Mouse (Mus musculus) testis, adult 2 months (tissue): ENCODE data around the gene Plcb1.

Experiments
- CTCF ChIP-seq: fragments of 200-500 bp; IDR thresholded peaks from 2 replicates; pipeline ENCODE4 v1.5.1; 2012; ENCODE audit warnings: low read depth, mild to moderate bottlenecking, inconsistent platforms, low read length, moderate library complexity; ENCODE audit not compliant: control insufficient read depth, insufficient read depth, insufficient replicate concordance
- POLR2A ChIP-seq: fragments of 200-500 bp; IDR thresholded peaks from 2 replicates; pipeline ENCODE4 v1.6.1; 2012; ENCODE audit warnings: low read depth, mild to moderate bottlenecking, inconsistent platforms, low read length, moderate library complexity; ENCODE audit not compliant: control insufficient read depth

DNA sequence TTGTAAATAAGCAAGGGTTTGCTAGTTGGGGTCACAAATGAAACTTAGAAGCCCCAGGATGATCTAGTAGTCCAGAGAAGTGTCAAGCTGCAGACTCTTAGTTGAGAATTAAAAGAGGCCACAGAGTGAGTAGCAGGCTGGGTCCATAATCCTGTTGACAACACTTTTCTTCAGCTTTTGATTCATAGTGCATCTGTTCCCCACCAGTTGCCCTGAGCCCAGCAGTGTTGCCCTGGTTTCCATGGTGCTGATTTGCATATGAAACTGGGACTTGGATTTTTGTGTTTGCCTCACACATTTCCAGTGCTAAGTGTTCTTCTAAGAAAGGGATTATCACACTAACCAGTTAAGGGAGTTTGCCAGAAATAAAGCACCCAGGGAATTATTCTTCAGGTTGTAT is 143.6 kb downstream of the Plcb1 start:
- TF ChIP-seq POLR2A (no peak), CTCF (no peak)
